Mouse (Mus musculus): ENCODE measurements around the gene Heatr5a. TPM values are rescaled to one million over a fixed set of nuclear protein-coding genes. Genes with fewer than 3 reads are reported as not detected.

Heatr5a gene
- 1 to 10 TPM; 8.9 to 9.8 TPM for total RNA-seq (2021)
- long read RNA-seq, partial matches to known transcripts = 0 of 2 reads
- long read RNA-seq, other reads (novel, unspliced or antisense) = 2 of 2 reads

- DNase-seq (ENCODE audit: low spot score in 2 of 2) = peak; percentile 82 to 92
Observed at GRCm38 (mm10) chr12:51971070-51971664, at the start of gene Heatr5a. Heatr5a (minus strand) TSS chr12:51971321.

GRCm38 (mm10) chr12:52014494-52015029 is 43.4 kb upstream of the Heatr5a start:
- DNase-seq (ENCODE audit: low spot score in 2 of 2) = no peak

- DNase-seq (ENCODE audit: low spot score in 2 of 2) = no peak
Observed at GRCm38 (mm10) chr12:52014044-52014443, 42.9 kb upstream of the Heatr5a start.

- DNase-seq (ENCODE audit: low spot score in 2 of 2) = no peak
Observed at GRCm38 (mm10) chr12:52013274-52013673, 42.2 kb upstream of the Heatr5a start.

- DNase-seq (ENCODE audit: low spot score in 2 of 2) = no peak
Observed at GRCm38 (mm10) chr12:52012159-52012558, 41.0 kb upstream of the Heatr5a start.

GRCm38 (mm10) chr12:52010630-52010961 is 39.5 kb upstream of the Heatr5a start:
- no peak for DNase-seq (ENCODE audit: low spot score in 2 of 2)

GRCm38 (mm10) chr12:52009928-52010629 is 39.0 kb upstream of the Heatr5a start:
- no peak for DNase-seq (ENCODE audit: low spot score in 2 of 2)

GRCm38 (mm10) chr12:52006633-52006994 is 35.5 kb upstream of the Heatr5a start:
- DNase-seq (ENCODE audit: low spot score in 2 of 2) = no peak

- peak; percentile 97 to 98 for DNase-seq (ENCODE audit: low spot score in 2 of 2)
Observed at GRCm38 (mm10) chr12:52005877-52006632, 34.9 kb upstream of the Heatr5a start, which contains the start of gene Dtd2. Dtd2 (minus strand) TSS chr12:52006501.

GRCm38 (mm10) chr12:52002746-52003145 is 31.6 kb upstream of the Heatr5a start:
- no peak for DNase-seq (ENCODE audit: low spot score in 2 of 2)

GRCm38 (mm10) chr12:52001544-52001943 is 30.4 kb upstream of the Heatr5a start:
- DNase-seq (ENCODE audit: low spot score in 2 of 2) = peak; percentile 60 to 73

GRCm38 (mm10) chr12:51998366-51998932 is 27.3 kb upstream of the Heatr5a start:
- DNase-seq (ENCODE audit: low spot score in 2 of 2) = no peak

GRCm38 (mm10) chr12:51995738-51996536 is 24.8 kb upstream of the Heatr5a start:
- DNase-seq (ENCODE audit: low spot score in 2 of 2) = no peak

- no peak for DNase-seq (ENCODE audit: low spot score in 2 of 2)
Observed at GRCm38 (mm10) chr12:51990629-51991028, 19.5 kb upstream of the Heatr5a start.

- no peak for DNase-seq (ENCODE audit: low spot score in 2 of 2)
Observed at GRCm38 (mm10) chr12:51988536-51988935, 17.4 kb upstream of the Heatr5a start.

- no peak for DNase-seq (ENCODE audit: low spot score in 2 of 2)
Observed at GRCm38 (mm10) chr12:51985826-51986225, 14.7 kb upstream of the Heatr5a start.

- no peak for DNase-seq (ENCODE audit: low spot score in 2 of 2)
Observed at GRCm38 (mm10) chr12:51985163-51985748, 14.1 kb upstream of the Heatr5a start.

GRCm38 (mm10) chr12:51983625-51984024 is 12.5 kb upstream of the Heatr5a start:
- DNase-seq (ENCODE audit: low spot score in 2 of 2) = no peak

GRCm38 (mm10) chr12:51976531-51976930 is 5.4 kb upstream of the Heatr5a start:
- DNase-seq (ENCODE audit: low spot score in 2 of 2) = no peak

- no peak for DNase-seq (ENCODE audit: low spot score in 2 of 2)
Observed at GRCm38 (mm10) chr12:51974381-51974780, 3.3 kb upstream of the Heatr5a start.

All from layer of hippocampus, postnatal 10 days (tissue).